Mouse (Mus musculus) subcutaneous adipose tissue, adult 2 months (tissue): ENCODE data around the gene Vmn2r12. TPM values are rescaled to one million over a fixed set of nuclear protein-coding genes. Genes with fewer than 3 reads are reported as not detected.

Experiments used
- polyA plus RNA-seq: library from polyadenylated mRNA; depleted of rRNA; stranded (reverse); fragments of >200 nt; gene quantifications from 2 replicates; pipeline ENCODE4 v1.2.3, GENCODE M21; 2012; ENCODE audit warnings: low replicate concordance; rRNA removed

Gene Vmn2r12
- polyA plus RNA-seq = not detected in 2 replicates

GRCm38 (mm10) chr5:109097850-109098249 is at the start of gene Vmn2r12:
Vmn2r12 (minus strand) TSS chr5:109097950.

GRCm38 (mm10) chr5:109059469-109059868 is 38.3 kb downstream of the Vmn2r12 start, which contains the start of gene Vmn2r11:
Vmn2r11 (minus strand) TSS chr5:109059569.

Other genes with a start within 250 kb of the Vmn2r12 start
- not detected in 2 replicates for gene Vmn2r9, start 245.3 kb downstream of the Vmn2r12 start, polyA plus RNA-seq
- gene Vmn2r10, start 91.4 kb downstream of the Vmn2r12 start, polyA plus RNA-seq = not detected in 2 replicates
- not detected in 2 replicates for gene Vmn2r11, start 38.4 kb downstream of the Vmn2r12 start, polyA plus RNA-seq
- gene Vmn2r13, start 94.2 kb upstream of the Vmn2r12 start, polyA plus RNA-seq = 0.03 TPM in 1 of 2 replicates, not detected in the other
- not detected in 2 replicates for gene Vmn2r14, start 126.8 kb upstream of the Vmn2r12 start, polyA plus RNA-seq
- gene Vmn2r15, start 199.7 kb upstream of the Vmn2r12 start, polyA plus RNA-seq = not detected in 2 replicates
- gene Vmn2r16, start 232.2 kb upstream of the Vmn2r12 start, polyA plus RNA-seq = not detected in 2 replicates